Mouse (Mus musculus) lung, postnatal 4 days (tissue): ENCODE measurements around the gene Fam120b.
"Not testable (repeated sequence)": the region's sequence is repeated elsewhere in the genome, so short reads cannot be mapped to it uniquely, and the experiment has no call there.

Source experiments
- DNase-seq, 2 experiments: peaks; one replicate each; pipeline ENCODE4 v3.0.0; 2021

Gene Fam120b

DNA sequence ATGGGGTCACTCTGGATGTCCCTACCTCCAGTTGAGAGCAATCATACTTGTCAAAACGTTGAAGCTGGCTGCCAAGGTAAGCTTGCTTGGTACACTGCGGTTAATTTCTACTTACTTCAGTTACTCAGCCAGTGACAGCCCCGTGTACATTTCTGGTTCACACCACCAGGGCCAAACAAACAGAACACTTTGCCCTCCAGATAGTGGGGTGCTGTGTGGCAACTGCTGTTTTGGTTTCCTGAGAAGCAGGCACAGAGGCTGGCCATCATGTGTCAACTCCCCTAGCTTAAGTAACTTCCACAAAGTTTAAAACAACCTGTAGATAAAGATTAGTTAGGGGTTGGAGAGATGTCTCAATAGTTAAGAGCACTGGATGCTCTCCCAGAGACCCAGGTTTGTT, 38.7 kb downstream of the Fam120b start:
- no peak for DNase-seq

DNA sequence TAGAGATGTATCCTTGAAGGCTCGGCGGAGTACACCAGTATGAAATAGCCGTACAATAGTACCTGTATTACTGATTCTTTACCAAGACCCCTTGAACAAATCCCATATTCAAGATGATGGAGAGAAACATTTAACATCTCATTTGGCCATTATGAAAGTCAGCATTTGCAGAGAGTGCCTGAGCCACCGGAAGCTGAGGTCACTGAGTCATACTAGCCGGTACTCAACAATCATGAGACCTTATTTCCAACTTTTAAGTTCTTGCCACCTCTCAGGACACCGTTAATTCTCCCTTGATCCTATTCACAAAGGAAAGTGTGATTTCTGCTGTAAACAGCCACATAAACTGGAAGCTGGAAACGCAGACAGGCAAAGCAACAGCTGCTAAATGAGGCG, 44.1 kb downstream of the Fam120b start:
- DNase-seq: no peak

DNA sequence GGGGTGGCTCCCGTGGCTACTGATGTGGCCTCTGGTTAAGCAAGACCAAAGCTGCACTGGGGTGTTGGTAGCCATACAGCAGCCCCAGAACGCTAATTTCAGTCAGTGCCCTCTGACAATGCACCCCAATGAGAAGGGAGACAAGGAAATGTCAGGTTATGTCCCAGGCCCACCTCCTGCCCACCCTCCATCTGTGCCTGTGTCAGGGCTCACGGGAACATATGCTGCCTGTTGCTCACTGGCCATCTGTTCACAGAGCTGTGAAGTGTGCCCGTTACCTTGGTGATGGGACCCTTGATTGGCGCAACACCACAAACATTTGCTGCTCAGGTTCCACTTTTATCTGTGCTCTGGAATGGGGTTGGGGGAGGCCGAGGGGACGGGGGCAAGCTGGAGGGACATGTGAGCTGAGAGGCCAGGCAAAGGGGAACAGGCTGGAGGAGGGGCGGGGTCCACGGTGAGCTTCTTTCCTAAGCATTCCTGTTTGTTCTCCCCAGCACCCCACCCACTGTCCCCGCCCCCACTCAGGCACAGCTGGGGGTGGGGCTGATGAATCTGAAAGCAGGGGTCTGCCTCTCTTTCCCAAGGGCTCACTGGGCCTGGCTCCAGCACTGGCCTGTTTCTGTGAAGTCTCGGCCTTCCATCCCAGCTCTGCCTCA, 44.6 kb downstream of the Fam120b start:
- peak; percentile 12 to 35 for DNase-seq

DNA sequence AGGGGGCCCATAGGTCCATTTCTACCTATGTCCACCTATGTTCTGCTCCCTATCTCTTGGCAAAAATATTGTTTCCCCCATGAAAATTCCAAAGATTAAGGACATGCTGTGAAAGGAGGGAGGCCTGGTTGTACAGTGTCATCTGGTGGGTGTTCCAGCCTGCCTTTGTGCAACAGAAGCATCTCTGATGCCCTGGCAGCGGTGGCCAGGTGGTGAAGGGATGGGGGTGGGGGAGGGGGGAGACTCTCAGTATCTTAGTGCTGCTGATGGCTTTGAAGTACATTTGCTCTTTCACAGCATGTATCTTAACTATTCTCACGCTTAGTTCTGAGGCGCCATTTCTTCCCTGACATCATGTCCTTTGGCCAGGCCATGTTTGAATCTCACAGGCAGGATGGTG, 49.4 kb downstream of the Fam120b start:
- DNase-seq: no peak

DNA sequence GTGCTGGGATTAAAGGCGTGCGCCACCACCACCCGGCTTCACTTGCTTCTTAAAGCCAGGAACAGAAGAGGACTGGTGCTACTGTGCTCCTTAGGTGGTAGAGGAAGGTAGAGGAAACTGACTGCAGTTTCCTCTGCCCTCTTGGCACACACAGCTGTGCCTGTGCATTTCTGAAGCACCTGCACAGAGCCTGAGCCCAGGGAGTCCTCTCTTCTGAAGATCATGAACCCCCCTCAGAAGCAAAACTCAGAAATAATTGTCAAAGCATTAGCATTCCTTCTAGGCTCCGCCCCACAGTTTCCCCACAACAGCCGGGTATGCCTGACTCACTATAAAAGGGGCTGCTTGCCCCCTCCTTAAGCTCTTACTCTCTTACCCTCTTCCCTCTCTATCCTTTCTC, 51.8 kb downstream of the Fam120b start:
- DNase-seq: no peak

DNA sequence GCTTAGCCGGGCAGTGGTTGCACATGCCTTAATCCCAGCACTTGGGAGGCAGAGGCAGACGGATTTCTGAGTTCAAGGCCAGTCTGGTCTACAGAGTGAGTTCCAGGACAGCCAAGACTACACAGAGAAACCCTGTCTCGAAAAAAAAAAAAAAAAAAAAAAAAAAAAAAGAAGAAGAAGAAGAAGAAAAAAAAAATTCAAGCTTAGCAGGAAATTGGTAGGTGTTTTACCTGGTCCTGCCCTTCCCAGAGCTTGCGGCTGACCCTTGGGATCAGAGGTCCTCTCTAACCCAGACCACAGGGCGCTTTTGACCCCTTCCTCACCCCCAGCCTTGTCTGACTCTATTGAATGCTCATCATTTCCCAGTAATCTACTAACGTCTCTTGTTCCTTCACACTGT, 53.1 kb downstream of the Fam120b start:
- not testable (repeated sequence) for DNase-seq

DNA sequence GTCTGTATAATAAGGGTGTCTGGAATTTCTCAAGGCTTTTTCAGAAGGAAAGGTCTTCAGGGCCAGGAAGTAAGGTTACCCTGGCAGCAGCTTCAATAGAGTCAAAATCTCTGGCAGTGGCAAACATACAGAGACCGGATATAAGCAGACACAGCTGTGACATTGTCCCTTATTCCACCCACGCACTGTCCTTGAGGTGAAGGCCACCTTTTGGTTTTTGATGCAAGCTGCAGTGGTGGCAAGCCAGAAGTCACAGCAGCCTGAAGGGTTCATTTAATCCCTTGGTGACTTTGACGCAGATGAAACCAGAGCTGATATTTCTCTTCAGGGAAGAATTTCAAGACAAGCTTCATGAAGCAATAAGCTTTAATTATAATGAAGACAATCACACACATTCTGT, 53.6 kb downstream of the Fam120b start:
- DNase-seq: no peak

DNA sequence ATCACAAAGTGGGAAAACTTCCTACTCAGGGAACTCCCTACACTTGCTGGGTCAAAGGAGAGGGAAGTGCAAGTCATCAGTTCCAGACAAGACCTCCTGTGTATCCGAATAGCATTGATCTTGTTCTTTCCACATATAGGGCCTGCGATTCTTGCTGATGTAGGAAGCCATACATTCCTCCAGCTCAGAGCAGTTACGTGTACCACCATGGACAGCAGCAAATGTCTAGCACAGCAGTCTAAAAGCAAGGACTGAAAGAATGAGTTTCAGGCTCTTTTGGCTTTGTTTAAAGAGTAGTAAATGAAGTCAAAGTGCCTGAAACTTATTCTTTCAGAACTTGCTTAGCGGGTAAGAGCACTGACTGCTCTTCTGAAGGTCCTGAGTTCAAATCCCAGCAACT, 59.2 kb downstream of the Fam120b start:
- no peak for DNase-seq

DNA sequence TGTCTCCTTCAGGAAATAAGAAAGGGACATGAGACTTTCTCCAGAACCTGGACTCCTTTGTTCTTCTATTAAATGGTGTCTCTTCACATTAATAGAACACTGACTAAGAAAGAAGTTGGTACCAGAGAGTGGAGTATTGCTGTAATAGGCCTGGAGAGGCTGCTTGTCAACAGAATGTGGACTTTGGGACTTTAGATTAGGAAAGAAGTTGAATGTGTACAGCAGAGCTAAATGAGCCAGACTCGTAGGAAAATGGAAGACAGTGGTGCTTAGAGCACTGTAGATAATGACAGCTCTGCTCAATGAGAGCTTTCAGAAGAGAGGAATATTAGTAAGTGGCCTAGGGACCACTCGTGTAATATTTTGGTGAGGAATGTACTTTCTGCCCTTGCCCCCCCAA, 60.6 kb downstream of the Fam120b start:
- DNase-seq: no peak

DNA sequence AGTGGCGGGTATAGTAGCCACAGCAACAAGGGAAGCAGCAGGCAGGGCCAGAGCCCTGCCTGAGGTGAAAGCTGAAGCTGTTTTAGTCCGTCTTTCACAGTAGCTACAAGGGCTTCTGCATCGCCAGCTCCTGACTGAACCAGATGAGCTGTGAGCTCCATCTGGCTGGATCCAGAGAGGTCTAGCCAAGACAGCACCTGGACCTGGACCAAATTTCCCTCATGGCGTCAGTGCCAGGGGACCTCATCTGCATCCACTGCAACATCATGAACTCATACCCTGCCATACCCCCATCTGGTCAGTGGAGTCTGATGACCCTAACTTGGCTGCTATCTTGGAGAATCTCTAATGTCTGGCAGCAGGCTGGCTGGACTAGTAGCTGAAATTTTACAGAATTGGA, 63.8 kb downstream of the Fam120b start:
- no peak for DNase-seq

DNA sequence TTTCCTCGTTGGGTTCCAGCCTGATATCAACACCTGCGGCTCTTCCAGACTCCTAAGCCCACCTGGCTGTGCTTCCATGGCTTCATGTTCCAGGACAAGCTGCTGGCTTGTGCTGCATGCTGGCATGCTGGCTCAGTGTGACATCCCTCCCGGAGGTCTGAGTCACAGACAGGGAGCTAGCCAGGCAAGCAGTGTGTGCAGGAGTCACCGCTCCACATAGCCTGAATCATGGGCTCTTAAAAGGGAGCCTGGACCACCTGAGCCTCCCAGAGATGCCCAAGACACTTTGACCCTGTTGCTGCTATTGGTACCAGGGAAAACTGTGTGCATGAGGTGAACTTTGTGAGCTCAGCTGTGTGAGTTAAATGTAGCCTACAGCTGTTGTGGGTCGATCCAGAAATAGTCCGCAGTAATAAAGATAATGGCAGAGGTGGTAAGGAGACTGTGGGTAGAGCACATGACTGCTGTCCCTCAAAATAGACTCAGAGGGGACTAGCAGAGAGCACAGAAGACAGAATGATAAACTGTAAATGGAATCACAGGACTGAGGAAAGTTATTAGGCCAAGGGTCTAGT, 66.0 kb downstream of the Fam120b start:
- no peak for DNase-seq

DNA sequence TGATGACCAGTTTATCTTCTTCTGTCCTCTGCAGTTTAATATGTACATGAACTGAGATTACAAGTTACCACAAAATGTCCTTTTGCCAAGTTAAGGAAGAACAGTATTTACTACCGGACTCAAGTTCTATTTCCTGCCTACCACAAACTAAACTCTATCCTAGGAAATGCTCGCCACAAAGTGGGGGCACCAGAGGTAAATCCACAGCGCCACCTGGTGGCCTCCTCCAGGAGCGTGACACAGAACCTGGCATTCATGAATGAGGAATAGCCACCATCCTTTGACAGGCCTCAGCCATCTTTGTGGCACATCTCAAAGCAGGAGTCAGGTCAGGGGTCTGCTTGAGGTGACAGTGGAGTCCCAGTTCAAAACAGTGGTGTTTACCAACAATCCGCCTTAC, 71.7 kb downstream of the Fam120b start:
- peak; percentile 61 to 75 for DNase-seq

DNA sequence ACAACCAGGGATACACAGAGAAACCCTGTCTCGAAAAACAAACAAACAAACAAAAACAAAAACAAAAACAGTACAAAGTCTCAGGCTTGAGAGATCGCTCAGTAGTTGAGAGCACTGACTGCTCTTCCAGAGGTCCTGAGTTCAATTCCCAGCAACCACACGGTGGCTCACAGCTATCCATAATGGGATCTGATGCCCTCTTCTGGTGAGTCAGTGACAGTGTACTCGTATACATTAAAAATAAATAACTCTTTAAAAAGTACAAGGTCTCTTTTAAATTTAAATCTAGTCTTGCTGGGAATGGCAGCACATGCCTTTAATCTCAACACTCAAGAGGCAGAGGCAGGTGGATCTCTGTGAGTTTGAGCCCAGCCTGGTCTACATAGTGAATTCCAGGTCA, 76.7 kb downstream of the Fam120b start:
- DNase-seq: no peak
